Mouse (Mus musculus): Measurements from ENCODE around the gene Fam49a.

GRCm38 (mm10) chr12:12379056-12379455 lies 117.1 kb downstream of the Fam49a start:
- TF ChIP-seq CTCF (IDR thresholded peaks at IDR 0.05), result no peak
- no peak for TF ChIP-seq POLR2A (IDR thresholded peaks at IDR 0.05; ENCODE audit: insufficient read depth, low read depth, low read length)
- no peak for TF ChIP-seq EP300 (IDR thresholded peaks at IDR 0.05; ENCODE audit: insufficient read depth, low read depth, low read length)
